Mouse (Mus musculus) bone marrow macrophage, adult 2 months (primary cell): ENCODE measurements at regions not wholly inside any gene's neighbourhood (a gene's known extent, or its start where the extent isn't known, plus 50 kb on each side); places are given as distances from the start of the nearest gene placed in this dataset.

Source experiments
- H3K27ac ChIP-seq: 2 replicates; pipeline ENCODE4 v1.5.1; 2012; ENCODE audit warnings: low read depth, low read length; ENCODE audit not compliant: insufficient read depth
- H3K4me1 ChIP-seq: 2 replicates; pipeline ENCODE4 v1.6.1; 2012; ENCODE audit warnings: low read length; ENCODE audit not compliant: control insufficient read depth, insufficient read depth
- H3K4me3 ChIP-seq: 2 replicates; pipeline ENCODE4 v1.5.1; 2012; ENCODE audit warnings: mild to moderate bottlenecking, low read length, moderate library complexity; ENCODE audit not compliant: insufficient read depth
- CTCF ChIP-seq: IDR thresholded peaks from 2 replicates; pipeline ENCODE4 v1.5.1; 2012; ENCODE audit warnings: low read depth, mild to moderate bottlenecking, low read length, moderate library complexity
- POLR2A ChIP-seq: IDR thresholded peaks from 2 replicates; pipeline ENCODE4 v1.6.1; 2012; ENCODE audit warnings: mild to moderate bottlenecking, low read depth, low read length, borderline replicate concordance

GRCm38 (mm10) chr10:17236761-17237160 is 486.3 kb upstream of the Cited2 start:
- no peak overlapping the region for H3K4me3 ChIP-seq

GRCm38 (mm10) chr10:17237463-17237862 is 485.6 kb upstream of the Cited2 start:
- Histone ChIP-seq H3K4me3 (no peak overlapping the region), H3K27ac (no peak overlapping the region), H3K4me1 (no peaks in the 10 kb centered on the region)
- TF ChIP-seq CTCF (no peak), POLR2A (no peak)

More at GRCm38 (mm10) chr10:17236761-17237160, 486.3 kb upstream of the Cited2 start:
- H3K4me1 ChIP-seq = no peaks in the 10 kb centered on the region
- no peak for TF ChIP-seq CTCF
- H3K27ac ChIP-seq = no peak overlapping the region

DNA sequence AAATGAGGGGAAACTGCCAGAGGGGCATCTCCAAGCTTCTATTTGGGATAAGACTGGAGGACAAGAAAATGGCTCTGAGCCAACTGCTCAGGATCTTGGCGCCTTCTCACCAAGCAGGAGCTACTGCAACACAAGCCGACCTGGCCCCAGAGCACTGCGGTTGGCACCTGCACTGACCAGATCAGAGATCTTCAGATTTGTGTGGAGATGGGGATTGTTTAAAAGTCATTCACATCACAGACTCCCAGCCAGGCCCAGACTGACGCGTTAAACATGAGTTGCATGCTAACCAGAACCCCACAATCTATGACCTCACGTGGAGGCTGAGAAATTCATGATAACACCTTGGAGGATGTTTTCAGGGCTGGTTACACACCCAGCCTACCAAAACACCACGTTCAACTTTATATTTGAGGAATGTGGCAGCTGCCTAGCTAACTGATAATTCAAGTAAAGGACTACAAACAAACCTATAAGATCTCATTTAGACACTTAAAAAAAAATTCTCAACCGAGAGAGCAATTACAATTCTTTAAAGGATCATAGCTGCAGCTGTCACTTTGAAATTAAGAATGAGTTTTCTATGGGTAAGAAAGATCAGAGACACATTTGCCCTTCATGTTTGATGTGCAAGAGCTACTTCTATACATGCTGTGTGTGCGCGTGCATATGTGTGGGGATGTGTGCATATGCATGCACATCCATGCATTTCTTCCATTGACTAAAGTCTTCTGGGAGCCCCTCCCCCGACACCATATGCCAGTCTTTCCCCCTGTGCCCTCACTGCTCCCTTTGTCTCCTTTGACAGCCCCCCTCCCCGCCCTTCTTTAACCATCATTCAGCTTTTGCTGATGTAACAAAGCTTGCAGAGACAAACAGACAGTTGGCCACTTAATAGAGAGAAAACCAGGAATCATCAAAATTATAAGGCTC is 484.8 kb upstream of the Cited2 start:
- TF ChIP-seq CTCF = no peak
- no peak for TF ChIP-seq POLR2A
- H3K4me1 ChIP-seq = no peaks in the 10 kb centered on the region
- H3K27ac ChIP-seq = no peak overlapping the region

GRCm38 (mm10) chr10:17248270-17248669 is 474.7 kb upstream of the Cited2 start:
- TF ChIP-seq CTCF (no peak), POLR2A (no peak)
- H3K4me3 ChIP-seq = no peak overlapping the region
- H3K4me1 ChIP-seq = no peaks in the 10 kb centered on the region
- H3K27ac ChIP-seq = no peak overlapping the region

More for the DNA sequence above, 484.8 kb upstream of the Cited2 start:
- no peak overlapping the region for H3K4me3 ChIP-seq

- no peak overlapping the region for H3K27ac ChIP-seq
- TF ChIP-seq CTCF (no peak), POLR2A (no peak)
- H3K4me1 ChIP-seq = no peaks in the 10 kb centered on the region
- no peak overlapping the region for H3K4me3 ChIP-seq
Measured at GRCm38 (mm10) chr10:17253040-17253439, 470.0 kb upstream of the Cited2 start.

DNA sequence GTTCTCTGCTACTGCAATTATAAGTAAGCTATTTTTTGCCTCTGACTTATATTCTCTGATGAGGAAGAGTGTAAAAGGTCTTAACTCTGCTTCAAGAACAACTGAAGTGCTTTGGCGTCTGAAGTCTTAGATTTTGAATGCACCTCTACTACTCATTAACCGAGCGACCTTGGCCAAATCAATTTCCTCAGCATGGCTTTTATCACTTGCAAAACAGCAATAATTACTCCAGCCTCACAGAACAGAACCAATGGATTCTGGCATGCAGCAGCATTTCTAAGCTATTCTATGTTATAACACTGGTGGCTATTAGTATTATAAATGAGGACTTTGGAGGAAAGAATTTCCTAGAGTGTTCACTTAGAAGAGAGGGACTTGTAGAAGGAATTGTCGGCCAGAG is 462.9 kb upstream of the Cited2 start:
- Histone ChIP-seq H3K4me1 (no peaks in the 10 kb centered on the region), H3K4me3 (no peak overlapping the region), H3K27ac (no peak overlapping the region)
- TF ChIP-seq CTCF = no peak
- no peak for TF ChIP-seq POLR2A

DNA sequence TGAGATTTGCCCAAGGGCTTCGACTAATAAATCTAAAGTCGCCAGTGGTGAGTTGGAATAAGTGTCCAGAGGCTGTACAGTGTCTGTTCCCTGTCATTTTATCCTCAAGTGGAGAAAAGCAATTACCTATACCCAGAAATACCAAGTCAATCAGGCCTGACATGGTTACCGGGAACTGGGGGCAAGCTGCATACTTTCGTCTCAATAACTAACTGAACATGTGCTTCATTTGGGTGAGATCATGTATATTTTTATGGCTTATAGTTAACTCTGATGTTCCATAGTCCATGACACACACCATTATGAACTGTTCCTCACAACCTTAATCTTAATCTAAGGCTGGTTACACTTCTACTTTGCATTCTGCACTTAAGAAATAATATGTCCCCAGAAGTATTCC is 462.4 kb upstream of the Cited2 start:
- TF ChIP-seq CTCF (no peak), POLR2A (no peak)
- no peaks in the 10 kb centered on the region for H3K4me1 ChIP-seq
- H3K27ac ChIP-seq = no peak overlapping the region
- H3K4me3 ChIP-seq = no peak overlapping the region

- Histone ChIP-seq H3K27ac (no peak overlapping the region), H3K4me3 (no peak overlapping the region), H3K4me1 (no peaks in the 10 kb centered on the region)
- TF ChIP-seq CTCF (no peak), POLR2A (no peak)
Measured at GRCm38 (mm10) chr10:17261192-17261824, 461.7 kb upstream of the Cited2 start.

DNA sequence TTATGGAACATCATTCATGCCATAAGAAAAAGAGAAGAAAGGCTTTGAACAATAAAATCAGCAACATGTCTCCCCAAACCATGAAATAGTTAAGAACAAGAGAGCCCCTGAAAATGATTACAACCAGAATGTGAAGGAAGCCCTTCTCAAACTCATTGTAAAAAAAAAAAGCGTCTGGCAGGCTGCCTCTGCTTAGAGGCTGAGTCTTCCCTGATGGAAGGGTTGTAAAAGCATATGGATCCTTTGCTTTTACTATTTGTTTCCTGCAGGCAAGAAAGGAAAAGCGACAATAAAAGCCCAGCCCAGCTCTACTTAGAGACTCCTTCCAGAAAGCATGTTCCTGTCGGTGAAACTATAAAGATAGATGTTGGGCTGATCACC is 461.2 kb upstream of the Cited2 start:
- no peak for TF ChIP-seq POLR2A
- TF ChIP-seq CTCF = no peak
- no peak overlapping the region for H3K4me3 ChIP-seq
- H3K27ac ChIP-seq = no peak overlapping the region
- no peaks in the 10 kb centered on the region for H3K4me1 ChIP-seq

DNA sequence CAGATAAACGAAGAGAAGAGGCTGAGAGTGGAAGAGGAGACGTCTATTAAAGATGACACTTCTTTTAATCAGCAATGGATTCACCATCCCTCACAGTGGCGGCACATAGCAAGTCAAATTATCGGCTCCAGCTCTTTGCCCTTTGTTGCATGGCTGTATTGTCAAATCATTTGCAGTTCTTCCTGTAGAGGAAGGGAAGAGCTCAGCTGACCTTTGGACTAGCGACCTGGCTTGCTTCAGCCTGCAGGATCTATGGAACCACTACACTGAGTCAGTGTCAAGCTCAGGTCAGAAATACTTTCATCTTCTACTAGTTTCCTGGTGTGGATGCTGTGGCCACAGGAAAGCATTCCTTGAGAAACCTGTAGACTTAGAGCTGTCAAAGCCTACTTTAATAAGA is 450.4 kb upstream of the Cited2 start:
- Histone ChIP-seq H3K4me1 (peaks cover 4% of the 10 kb centered on the region), H3K4me3 (no peak overlapping the region), H3K27ac (no peak overlapping the region)
- TF ChIP-seq POLR2A (no peak), CTCF (no peak)

DNA sequence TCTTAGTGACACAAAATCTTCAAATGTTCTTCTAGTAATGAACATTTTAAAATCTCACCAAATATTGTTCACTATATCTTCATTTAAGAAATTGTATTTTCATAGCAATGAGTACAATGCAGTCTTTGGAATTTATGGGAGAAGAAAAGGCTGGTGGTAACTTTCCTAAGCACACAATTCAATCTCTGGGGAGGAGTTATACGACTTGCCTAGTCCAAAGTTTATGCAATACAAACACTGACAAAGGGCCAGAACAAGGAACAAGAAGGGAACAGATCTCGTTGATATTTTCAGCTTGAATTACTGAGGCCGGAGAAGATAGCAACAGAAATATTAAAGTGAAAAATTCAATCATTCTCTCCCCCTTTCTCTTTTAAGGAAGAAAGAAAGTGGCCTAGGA is 449.2 kb upstream of the Cited2 start:
- TF ChIP-seq POLR2A = no peak
- TF ChIP-seq CTCF = no peak
- H3K27ac ChIP-seq = no peak overlapping the region
- H3K4me3 ChIP-seq = no peak overlapping the region
- peaks cover 4% of the 10 kb centered on the region for H3K4me1 ChIP-seq
